Mouse (Mus musculus) hindbrain, embryonic 12.5 days (tissue): ENCODE results near the gene Hoxa11. TPM values are rescaled to one million over a fixed set of nuclear protein-coding genes. Genes with fewer than 3 reads are reported as not detected.
A peak's percentile ranks its signal among the peaks of the same experiment; 100 is the strongest.

Experiments used
- ATAC-seq: fragments of 200-750 bp; cut with Nextera tagmentation; 2 replicates; pipeline ENCODE4 v1.8.0; 2017; ENCODE audit warnings: moderate TSS enrichment; ENCODE audit not compliant: low FRiP score
- H3K27ac ChIP-seq: fragments of 300-500 bp; sonication (generic); 2 replicates; pipeline ENCODE4 v1.5.1; 2016; ENCODE audit warnings: mild to moderate bottlenecking
- H3K27me3 ChIP-seq: fragments of 300-500 bp; sonication (generic); 2 replicates; pipeline ENCODE4 v1.6.1; 2016; ENCODE audit warnings: mild to moderate bottlenecking
- H3K36me3 ChIP-seq: fragments of 300-500 bp; sonication (generic); 2 replicates; pipeline ENCODE4 v1.6.1; 2016; ENCODE audit warnings: mild to moderate bottlenecking
- H3K4me1 ChIP-seq: fragments of 300-500 bp; sonication (generic); 2 replicates; pipeline ENCODE4 v1.6.1; 2016
- H3K4me2 ChIP-seq: fragments of 300-500 bp; sonication (generic); replicated peaks from 2 replicates; pipeline ENCODE4 v1.6.1; 2016; ENCODE audit warnings: mild to moderate bottlenecking
- H3K4me3 ChIP-seq: fragments of 300-500 bp; sonication (generic); 2 replicates; pipeline ENCODE4 v1.5.1; 2016; ENCODE audit warnings: mild to moderate bottlenecking
- H3K9ac ChIP-seq: fragments of 300-500 bp; sonication (generic); 2 replicates; pipeline ENCODE4 v1.6.1; 2016; ENCODE audit warnings: mild to moderate bottlenecking, moderate library complexity
- H3K9me3 ChIP-seq: fragments of 300-500 bp; sonication (generic); replicated peaks from 2 replicates; pipeline ENCODE4 v1.6.1; 2016; ENCODE audit warnings: mild to moderate bottlenecking
- WGBS: fragments of 180-500 bp; shearing (Covaris S2); methylation state at CpG from one replicate; pipeline ENCODE4 v1.1.7; 2016; 5-methylcytosine and 5-hydroxymethylcytosine counted together
- polyA plus RNA-seq: library from polyadenylated mRNA; unstranded; fragments of >200 nt; fragmentation: Nextera tagmentation; extraction: Ambion mirVana; gene quantifications from 2 replicates; pipeline ENCODE4 v1.2.1, GENCODE M21; 2016

Gene Hoxa11
- polyA plus RNA-seq, result not detected in 2 replicates

GRCm38 (mm10) chr6:52245757-52246142 is at the start of gene Hoxa11:
Hoxa11 (minus strand) TSS chr6:52245810.
- Histone ChIP-seq H3K4me3 (no peak within 1 kb of the TSS), H3K4me1 (0 out of 2 replicates have a peak, but pooled peaks cover 2% of the 10 kb centered on the region), H3K27me3 (peaks cover 98% of the 10 kb centered on the region), H3K4me2 (no peak within 1 kb of the TSS), H3K9me3 (no peaks in the 10 kb centered on the region), H3K9ac (no peak within 1 kb of the TSS), H3K36me3 (no peaks in the 10 kb centered on the region), H3K27ac (no peak within 1 kb of the TSS)
- no peak for ATAC-seq
- 1% methylated on average over 20 of the region's 20 CpGs for WGBS

GRCm38 (mm10) chr6:52294616-52295015 is 49.0 kb upstream of the Hoxa11 start:
- 75% methylated on average over 6 of the region's 6 CpGs for WGBS

GRCm38 (mm10) chr6:52292328-52292727 is 46.7 kb upstream of the Hoxa11 start:
- no peak overlapping the region for H3K4me2 ChIP-seq
- ATAC-seq, result no peak

More at GRCm38 (mm10) chr6:52294616-52295015, 49.0 kb upstream of the Hoxa11 start:
- no peak overlapping the region for H3K4me2 ChIP-seq
- no peaks in the 10 kb centered on the region for H3K36me3 ChIP-seq
- H3K9me3 ChIP-seq, result no peaks in the 10 kb centered on the region
- H3K27ac ChIP-seq, result no peak overlapping the region
- no peaks in the 10 kb centered on the region for H3K4me1 ChIP-seq
- peaks cover 92% of the 10 kb centered on the region for H3K27me3 ChIP-seq
- ATAC-seq, result no peak
- H3K9ac ChIP-seq, result no peak overlapping the region
- no peak overlapping the region for H3K4me3 ChIP-seq

GRCm38 (mm10) chr6:52291021-52291860 is 45.6 kb upstream of the Hoxa11 start:
- ATAC-seq, result no peak
- 2% methylated on average over 45 of the region's 45 CpGs for WGBS
- no peak overlapping the region for H3K9ac ChIP-seq
- no peaks in the 10 kb centered on the region for H3K4me1 ChIP-seq
- H3K27ac ChIP-seq, result no peak overlapping the region
- H3K27me3 ChIP-seq, result peaks cover 89% of the 10 kb centered on the region
- H3K4me3 ChIP-seq, result peak overlapping the region; percentile 15; the same call in 1 of the 2 replicates
- H3K9me3 ChIP-seq, result no peaks in the 10 kb centered on the region
- peak overlapping the region; percentile 32 for H3K4me2 ChIP-seq
- no peaks in the 10 kb centered on the region for H3K36me3 ChIP-seq

More at GRCm38 (mm10) chr6:52292328-52292727, 46.7 kb upstream of the Hoxa11 start:
- WGBS, result 53% methylated on average over 7 of the region's 7 CpGs
- Histone ChIP-seq H3K4me3 (no peak overlapping the region), H3K4me1 (no peaks in the 10 kb centered on the region), H3K27ac (no peak overlapping the region), H3K9ac (no peak overlapping the region), H3K36me3 (no peaks in the 10 kb centered on the region), H3K9me3 (no peaks in the 10 kb centered on the region), H3K27me3 (peaks cover 92% of the 10 kb centered on the region)

GRCm38 (mm10) chr6:52290186-52290585 is 44.6 kb upstream of the Hoxa11 start:
- Histone ChIP-seq H3K9ac (no peak overlapping the region), H3K27me3 (peaks cover 80% of the 10 kb centered on the region), H3K4me3 (no peak overlapping the region), H3K9me3 (no peaks in the 10 kb centered on the region), H3K4me1 (no peaks in the 10 kb centered on the region), H3K27ac (no peak overlapping the region), H3K36me3 (no peaks in the 10 kb centered on the region), H3K4me2 (no peak overlapping the region)
- WGBS, result 16% methylated on average over 12 of the region's 12 CpGs
- no peak for ATAC-seq

GRCm38 (mm10) chr6:52283896-52284295 is 38.3 kb upstream of the Hoxa11 start:
- no peak overlapping the region for H3K4me2 ChIP-seq
- H3K9ac ChIP-seq, result no peak overlapping the region
- H3K36me3 ChIP-seq, result no peaks in the 10 kb centered on the region
- H3K4me1 ChIP-seq, result no peaks in the 10 kb centered on the region
- no peak overlapping the region for H3K27ac ChIP-seq
- peaks cover 61% of the 10 kb centered on the region for H3K27me3 ChIP-seq
- H3K9me3 ChIP-seq, result no peaks in the 10 kb centered on the region
- no peak overlapping the region for H3K4me3 ChIP-seq
- no peak for ATAC-seq
- 87% methylated on average over 5 of the region's 5 CpGs for WGBS

GRCm38 (mm10) chr6:52281084-52281483 is 35.5 kb upstream of the Hoxa11 start:
- H3K4me3 ChIP-seq, result no peak overlapping the region
- H3K27me3 ChIP-seq, result peaks cover 68% of the 10 kb centered on the region
- H3K4me1 ChIP-seq, result no peaks in the 10 kb centered on the region
- ATAC-seq, result no peak
- no peaks in the 10 kb centered on the region for H3K36me3 ChIP-seq
- no peak overlapping the region for H3K27ac ChIP-seq
- WGBS, result 72% methylated on average over 12 of the region's 12 CpGs
- no peak overlapping the region for H3K4me2 ChIP-seq
- no peak overlapping the region for H3K9ac ChIP-seq
- no peaks in the 10 kb centered on the region for H3K9me3 ChIP-seq

- Histone ChIP-seq H3K27ac (no peak overlapping the region), H3K4me1 (no peaks in the 10 kb centered on the region), H3K4me2 (no peak overlapping the region), H3K36me3 (no peaks in the 10 kb centered on the region), H3K9ac (no peak overlapping the region), H3K9me3 (no peaks in the 10 kb centered on the region), H3K27me3 (peaks cover 93% of the 10 kb centered on the region), H3K4me3 (no peak overlapping the region)
- ATAC-seq, result no peak
- WGBS, result 3% methylated on average over 5 of the region's 5 CpGs
These were observed 31.3 kb upstream of the Hoxa11 start for GRCm38 (mm10) chr6:52276920-52277319.

- 4% methylated on average over 6 of the region's 6 CpGs for WGBS
- no peak overlapping the region for H3K9ac ChIP-seq
- peaks cover 95% of the 10 kb centered on the region for H3K27me3 ChIP-seq
- H3K4me3 ChIP-seq, result no peak overlapping the region
- no peak overlapping the region for H3K4me2 ChIP-seq
- no peaks in the 10 kb centered on the region for H3K4me1 ChIP-seq
- no peaks in the 10 kb centered on the region for H3K9me3 ChIP-seq
- no peak overlapping the region for H3K27ac ChIP-seq
- no peaks in the 10 kb centered on the region for H3K36me3 ChIP-seq
- no peak for ATAC-seq
These were observed 30.8 kb upstream of the Hoxa11 start for GRCm38 (mm10) chr6:52276382-52276781.

GRCm38 (mm10) chr6:52275563-52276280 is 30.1 kb upstream of the Hoxa11 start:
- H3K27ac ChIP-seq, result no peak overlapping the region
- peaks cover 95% of the 10 kb centered on the region for H3K27me3 ChIP-seq
- no peak overlapping the region for H3K4me3 ChIP-seq
- 6% methylated on average over 8 of the region's 8 CpGs for WGBS
- no peak overlapping the region for H3K9ac ChIP-seq
- ATAC-seq, result no peak
- H3K4me1 ChIP-seq, result no peaks in the 10 kb centered on the region
- H3K9me3 ChIP-seq, result no peaks in the 10 kb centered on the region
- no peak overlapping the region for H3K4me2 ChIP-seq
- H3K36me3 ChIP-seq, result no peaks in the 10 kb centered on the region

GRCm38 (mm10) chr6:52274576-52274975 is 29.0 kb upstream of the Hoxa11 start:
- Histone ChIP-seq H3K4me2 (no peak overlapping the region), H3K27me3 (peaks cover 97% of the 10 kb centered on the region), H3K36me3 (no peaks in the 10 kb centered on the region), H3K4me1 (no peaks in the 10 kb centered on the region), H3K9me3 (no peaks in the 10 kb centered on the region), H3K27ac (no peak overlapping the region), H3K9ac (no peak overlapping the region), H3K4me3 (no peak overlapping the region)
- 3% methylated on average over 11 of the region's 11 CpGs for WGBS
- ATAC-seq, result no peak

GRCm38 (mm10) chr6:52273656-52274280 is 28.2 kb upstream of the Hoxa11 start:
- no peak overlapping the region for H3K4me3 ChIP-seq
- ATAC-seq, result no peak
- H3K27ac ChIP-seq, result no peak overlapping the region
- 2% methylated on average over 22 of the region's 22 CpGs for WGBS
- H3K27me3 ChIP-seq, result peaks cover 97% of the 10 kb centered on the region
- no peaks in the 10 kb centered on the region for H3K4me1 ChIP-seq
- no peaks in the 10 kb centered on the region for H3K9me3 ChIP-seq
- no peaks in the 10 kb centered on the region for H3K36me3 ChIP-seq
- H3K9ac ChIP-seq, result no peak overlapping the region
- no peak overlapping the region for H3K4me2 ChIP-seq
